Mouse (Mus musculus) MEL (cell line): ENCODE results near the gene BC035044. TPM values are rescaled to one million over a fixed set of nuclear protein-coding genes. Genes with fewer than 3 reads are reported as not detected.

Experiments used
- DNase-seq: peaks from one replicate; pipeline ENCODE4 v3.0.0; 2011; ENCODE audit warnings: low read depth, low spot score
- H3K27ac ChIP-seq: 2 replicates; pipeline ENCODE4 v1.5.1; 2012; ENCODE audit warnings: low read depth, mild to moderate bottlenecking, control low read depth, low read length, moderate library complexity; ENCODE audit not compliant: control insufficient read depth
- H3K27me3 ChIP-seq, 2 experiments: fragments of 150-350 bp in 1 of 2; sonication (generic) in 1 of 2; 2 replicates each; pipeline ENCODE4 v1.6.1; 2012; ENCODE audit warnings: low read length in 2 of 2, mild to moderate bottlenecking in 2 of 2, improper control_type of control experiment in 1 of 2, moderate library complexity in 1 of 2; ENCODE audit not compliant: insufficient read depth in 2 of 2, control insufficient read depth in 1 of 2
- H3K36me3 ChIP-seq, 2 experiments: 2 replicates each; pipeline ENCODE4 v1.6.1; 2012 to 2014; ENCODE audit warnings: low read length in 2 of 2, improper control_type of control experiment in 1 of 2, inconsistent platforms in 1 of 2, mild to moderate bottlenecking in 1 of 2; ENCODE audit not compliant: insufficient read depth in 2 of 2, control insufficient read depth in 1 of 2
- H3K4me1 ChIP-seq, 2 experiments: fragments of 150-350 bp in 1 of 2; sonication (generic) in 1 of 2; 2 replicates each; pipeline ENCODE4 v1.6.1; 2012; ENCODE audit warnings: low read length in 2 of 2, improper control_type of control experiment in 1 of 2, mild to moderate bottlenecking in 1 of 2; ENCODE audit not compliant: insufficient read depth in 2 of 2, control insufficient read depth in 1 of 2
- H3K4me3 ChIP-seq, 2 experiments: fragments of 150-350 bp in 1 of 2; sonication (generic) in 1 of 2; 2 replicates each; pipeline ENCODE4 v1.5.1; 2012; ENCODE audit warnings: low read depth in 2 of 2, low read length in 2 of 2, mild to moderate bottlenecking in 2 of 2, moderate library complexity in 2 of 2, control low read depth in 1 of 2, improper control_type of control experiment in 1 of 2; ENCODE audit not compliant: control insufficient read depth in 1 of 2, insufficient read depth in 1 of 2
- H3K79me2 ChIP-seq: 2 replicates; pipeline ENCODE4 v1.6.1; 2012; ENCODE audit warnings: mild to moderate bottlenecking, low read length, moderate library complexity; ENCODE audit not compliant: control insufficient read depth, poor library complexity, insufficient read depth
- H3K9ac ChIP-seq: 2 replicates; pipeline ENCODE4 v1.6.1; 2012; ENCODE audit warnings: low read depth, mild to moderate bottlenecking, control low read depth, low read length, moderate library complexity; ENCODE audit not compliant: control insufficient read depth, poor library complexity, severe bottlenecking
- H3K9me3 ChIP-seq: fragments of 150-350 bp; sonication (generic); replicated peaks from 2 replicates; pipeline ENCODE4 v1.6.1; 2012; ENCODE audit warnings: mild to moderate bottlenecking, low read length, improper control_type of control experiment, moderate library complexity; ENCODE audit not compliant: insufficient read depth
- CHD1 ChIP-seq: IDR thresholded peaks from 2 replicates; pipeline ENCODE4 v1.6.1; 2012; ENCODE audit warnings: low read depth, mild to moderate bottlenecking, inconsistent platforms, low read length, improper control_type of control experiment
- EP300 ChIP-seq, 2 experiments: IDR thresholded peaks; 2 replicates each; pipeline ENCODE4 v1.6.1; 2011; ENCODE audit warnings: improper control_type of control experiment in 2 of 2, low read length in 2 of 2, low read depth in 1 of 2, mild to moderate bottlenecking in 1 of 2
- ETS1 ChIP-seq: IDR thresholded peaks from 2 replicates; pipeline ENCODE4 v1.6.1; 2012; ENCODE audit warnings: low read depth, mild to moderate bottlenecking, inconsistent platforms, low read length, improper control_type of control experiment, moderate library complexity
- GATA1 ChIP-seq: IDR thresholded peaks from 2 replicates; pipeline ENCODE4 v1.6.1; 2011; ENCODE audit warnings: low read depth, low read length, improper control_type of control experiment
- HCFC1 ChIP-seq: IDR thresholded peaks from 2 replicates; pipeline ENCODE4 v1.6.1; 2012; ENCODE audit warnings: low read depth, mild to moderate bottlenecking, inconsistent platforms, low read length, improper control_type of control experiment, moderate library complexity
- MAZ ChIP-seq: IDR thresholded peaks from 2 replicates; pipeline ENCODE4 v1.6.1; 2012; ENCODE audit warnings: low read depth, mild to moderate bottlenecking, inconsistent platforms, low read length, improper control_type of control experiment
- MEF2A ChIP-seq: IDR thresholded peaks from 2 replicates; pipeline ENCODE4 v1.6.1; 2014; ENCODE audit warnings: low read depth, mild to moderate bottlenecking, inconsistent platforms, low read length, improper control_type of control experiment; ENCODE audit not compliant: poor library complexity, insufficient replicate concordance, severe bottlenecking; ENCODE audit errors: extremely low read depth
- MXI1 ChIP-seq: IDR thresholded peaks from 2 replicates; pipeline ENCODE4 v1.6.1; 2011; ENCODE audit warnings: mild to moderate bottlenecking, low read depth, low read length, improper control_type of control experiment
- MYB ChIP-seq: IDR thresholded peaks from 2 replicates; pipeline ENCODE4 v1.6.1; 2011; ENCODE audit warnings: mild to moderate bottlenecking, low read depth, low read length, improper control_type of control experiment
- NRF1 ChIP-seq: IDR thresholded peaks from 2 replicates; pipeline ENCODE4 v1.6.1; 2014; ENCODE audit warnings: low read depth, mild to moderate bottlenecking, inconsistent platforms, low read length, improper control_type of control experiment, moderate library complexity; ENCODE audit not compliant: poor library complexity, insufficient read depth, severe bottlenecking
- POLR2A ChIP-seq, 2 experiments: IDR thresholded peaks; 2 replicates each; pipeline ENCODE4 v1.6.1; 2011 to 2012; ENCODE audit warnings: low read length in 2 of 2, mild to moderate bottlenecking in 2 of 2, control low read depth in 1 of 2, improper control_type of control experiment in 1 of 2, low read depth in 1 of 2, moderate library complexity in 1 of 2; ENCODE audit not compliant: control insufficient read depth in 1 of 2, insufficient read depth in 1 of 2, poor library complexity in 1 of 2
- POLR2AphosphoS5 ChIP-seq: IDR thresholded peaks from 2 replicates; pipeline ENCODE4 v1.6.1; 2012; ENCODE audit warnings: low read depth, borderline replicate concordance, mild to moderate bottlenecking, inconsistent platforms, low read length, moderate library complexity, mixed read lengths
- SIN3A ChIP-seq: IDR thresholded peaks from 2 replicates; pipeline ENCODE4 v1.6.1; 2012; ENCODE audit warnings: low read length, improper control_type of control experiment, inconsistent platforms
- TAL1 ChIP-seq: IDR thresholded peaks from 2 replicates; pipeline ENCODE4 v1.6.1; 2012; ENCODE audit warnings: mild to moderate bottlenecking, inconsistent platforms, low read length, moderate library complexity, mixed read lengths
- TBP ChIP-seq: IDR thresholded peaks from 2 replicates; pipeline ENCODE4 v1.8.0; 2011; ENCODE audit warnings: low read depth, low read length, improper control_type of control experiment
- UBTF ChIP-seq: IDR thresholded peaks from 2 replicates; pipeline ENCODE4 v1.6.1; 2012; ENCODE audit warnings: low read depth, mild to moderate bottlenecking, inconsistent platforms, low read length, improper control_type of control experiment, moderate library complexity, borderline replicate concordance; ENCODE audit not compliant: insufficient read depth
- USF1 ChIP-seq: IDR thresholded peaks from 2 replicates; pipeline ENCODE4 v1.6.1; 2014; ENCODE audit warnings: low read depth, mild to moderate bottlenecking, inconsistent platforms, low read length, improper control_type of control experiment, moderate library complexity
- ZKSCAN1 ChIP-seq: IDR thresholded peaks from 2 replicates; pipeline ENCODE4 v1.6.1; 2012; ENCODE audit warnings: low read depth, mild to moderate bottlenecking, inconsistent platforms, low read length, improper control_type of control experiment, moderate library complexity
- ZMIZ1 ChIP-seq: IDR thresholded peaks from 2 replicates; pipeline ENCODE4 v1.6.1; 2012; ENCODE audit warnings: low read depth, mild to moderate bottlenecking, inconsistent platforms, low read length, improper control_type of control experiment, moderate library complexity
- ZNF384 ChIP-seq: IDR thresholded peaks from 2 replicates; pipeline ENCODE4 v1.6.1; 2012; ENCODE audit warnings: low read depth, mild to moderate bottlenecking, inconsistent platforms, low read length, improper control_type of control experiment
- polyA plus RNA-seq, 2 experiments: library from polyadenylated mRNA; stranded (reverse) in 1 of 2; unstranded in 1 of 2; fragments of >175 nt in 1 of 2; fragments of >200 nt in 1 of 2; gene quantifications; 2 replicates each; pipeline versions ENCODE4 v1.2.1 to v1.2.4; 2012; ENCODE audit warnings: low replicate concordance in 2 of 2, low read depth in 1 of 2; ENCODE audit not compliant: insufficient read length in 2 of 2, insufficient read depth in 1 of 2, missing spikeins in 1 of 2
- total RNA-seq: library from RNA; depleted of rRNA; stranded (reverse); fragments of 300-350 nt; gene quantifications from 2 replicates; pipeline ENCODE4 v1.2.3, GENCODE M21; 2012

BC035044 gene
- total and polyA plus RNA-seq, 3 experiments: not detected

DNA sequence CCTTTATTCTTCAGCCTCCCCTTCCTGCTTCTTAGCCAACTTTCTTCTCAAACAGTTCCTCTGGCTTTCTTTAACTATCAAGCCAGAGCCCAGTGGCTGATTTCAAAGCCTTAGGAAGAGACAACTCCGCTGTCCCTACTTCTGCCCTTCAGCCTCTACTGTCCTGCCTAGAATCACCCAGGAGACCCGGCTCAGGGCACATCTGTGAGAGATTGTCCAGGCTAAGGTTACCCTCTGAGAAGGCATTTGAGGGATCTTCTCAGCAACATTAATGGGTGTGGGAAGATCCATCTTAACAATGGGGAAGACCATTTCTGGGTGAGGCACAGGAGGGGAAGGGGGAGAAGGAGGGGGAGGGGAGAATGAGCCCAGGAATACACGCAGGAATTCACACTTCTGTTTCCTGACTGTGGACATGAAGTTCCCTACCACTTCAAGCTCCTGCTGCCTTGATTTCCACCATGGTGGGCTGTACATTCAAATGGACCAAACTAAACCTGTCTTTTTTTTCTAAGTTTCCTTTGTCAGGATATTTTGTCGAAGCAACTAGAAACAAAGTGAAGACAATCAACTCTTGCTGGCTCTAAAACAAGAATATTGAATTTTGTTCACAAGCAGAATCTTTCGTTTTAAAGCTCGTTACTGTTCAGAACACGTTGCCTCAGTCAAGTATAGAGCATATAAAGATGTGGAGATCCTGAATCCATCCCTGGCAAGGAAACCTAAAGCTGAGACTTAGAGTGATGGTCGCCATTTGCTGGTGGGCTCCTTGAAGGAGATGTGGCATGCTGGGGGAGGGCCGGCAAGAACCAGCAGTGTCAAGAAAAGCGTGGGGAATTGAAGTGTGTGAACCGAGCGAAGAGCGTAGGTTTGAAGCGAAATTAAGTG is 53.2 kb downstream of the BC035044 start:
- H3K27ac ChIP-seq: peak overlapping the region; percentile 37; the same call in 1 of the 2 replicates
- no peaks in the 10 kb centered on the region; the same call in 1 of the 2 replicates for H3K79me2 ChIP-seq
- peaks cover 0 to 11% of the 10 kb centered on the region in 2 experiments; a peak in 2 of 4 replicates for H3K4me1 ChIP-seq
- peaks cover 0 to 2% of the 10 kb centered on the region in 2 experiments; a peak in 1 of 4 replicates for H3K27me3 ChIP-seq
- DNase-seq: peak; percentile 63
- H3K4me3 ChIP-seq: peak overlapping the region; percentile 72 to 86
- TF ChIP-seq MYB: no peak
- no peak for TF ChIP-seq MEF2A
- 0 out of 2 replicates have a peak, but pooled peaks have one; percentile 20 for TF ChIP-seq TBP
- no peak for TF ChIP-seq EP300 (IDR thresholded peaks at IDR 0.05; ENCODE audit: low read depth in 1 of 2, low read length in 2 of 2)
- TF ChIP-seq SIN3A: no peak; the same call in 1 of the 2 replicates
- TF ChIP-seq UBTF: 0 out of 2 replicates have a peak, but pooled peaks have one; percentile 30
- TF ChIP-seq HCFC1: no peak
- no peak for TF ChIP-seq ZNF384
- no peak for TF ChIP-seq MAZ
- no peak for TF ChIP-seq USF1
- TF ChIP-seq POLR2AphosphoS5: no peak
- peak; percentile 32; the same call in 1 of the 2 replicates for TF ChIP-seq MXI1
- TF ChIP-seq TAL1: no peak
- no peak for TF ChIP-seq GATA1
- TF ChIP-seq CHD1: 0 out of 2 replicates have a peak, but pooled peaks have one; percentile 51
- TF ChIP-seq ZKSCAN1: no peak
- no peak for TF ChIP-seq NRF1
- peaks cover 0 to 9% of the 10 kb centered on the region in 2 experiments; a peak in 2 of 4 replicates for H3K36me3 ChIP-seq
- H3K9ac ChIP-seq: peak overlapping the region; percentile 69
- no peaks in the 10 kb centered on the region for H3K9me3 ChIP-seq

- Histone ChIP-seq H3K9ac (peak overlapping the region; percentile 69), H3K4me3 (peak overlapping the region; percentile 72 to 86), H3K4me1 (peaks cover 0 to 11% of the 10 kb centered on the region in 2 experiments; a peak in 2 of 4 replicates), H3K79me2 (no peaks in the 10 kb centered on the region; the same call in 1 of the 2 replicates), H3K36me3 (peaks cover 0 to 9% of the 10 kb centered on the region in 2 experiments; a peak in 2 of 4 replicates), H3K9me3 (no peaks in the 10 kb centered on the region), H3K27ac (no peak overlapping the region), H3K27me3 (peaks cover 0 to 2% of the 10 kb centered on the region in 2 experiments; a peak in 1 of 4 replicates)
- TF ChIP-seq TBP: peak; percentile 32; the same call in 1 of the 2 replicates
- TF ChIP-seq ZMIZ1: no peak
- TF ChIP-seq MYB: no peak
- no peak for TF ChIP-seq POLR2A (IDR thresholded peaks at IDR 0.05; ENCODE audit: control insufficient read depth in 1 of 2, insufficient read depth in 1 of 2, low read depth in 1 of 2, low read length in 2 of 2, poor library complexity in 1 of 2)
- no peak for TF ChIP-seq ETS1
- peak; percentile 46 for TF ChIP-seq SIN3A
- DNase-seq: peak; percentile 73
Observed at GRCm38 (mm10) chr6:128836955-128837334, 54.0 kb downstream of the BC035044 start.
